Mouse (Mus musculus) lung, embryonic 16.5 days (tissue): Measurements from ENCODE around the gene Npcd. TPM values are rescaled to one million over a fixed set of nuclear protein-coding genes. Genes with fewer than 3 reads are reported as not detected.
A peak's percentile ranks its signal among the peaks of the same experiment; 100 is the strongest.

ENCODE experiments used
- ATAC-seq: fragments of 200-750 bp; cut with Nextera tagmentation; 2 replicates; pipeline ENCODE4 v1.8.0; 2017; ENCODE audit warnings: low read depth, mild to moderate bottlenecking, moderate library complexity
- H3K27ac ChIP-seq: fragments of 300-500 bp; sonication (generic); 2 replicates; pipeline ENCODE4 v1.5.1; 2014; ENCODE audit warnings: mild to moderate bottlenecking, control low read depth, low read length
- H3K27me3 ChIP-seq: fragments of 300-500 bp; sonication (generic); 2 replicates; pipeline ENCODE4 v1.6.1; 2014; ENCODE audit warnings: low read depth, low read length, mixed read lengths; ENCODE audit not compliant: control insufficient read depth, insufficient read depth
- H3K36me3 ChIP-seq: fragments of 300-500 bp; sonication (generic); 2 replicates; pipeline ENCODE4 v1.6.1; 2014; ENCODE audit warnings: low read length; ENCODE audit not compliant: control insufficient read depth, insufficient read depth
- H3K4me1 ChIP-seq: fragments of 300-500 bp; sonication (generic); replicated peaks from 2 replicates; pipeline ENCODE4 v1.6.1; 2014; ENCODE audit warnings: low read length, mixed read lengths; ENCODE audit not compliant: control insufficient read depth, insufficient read depth
- H3K4me2 ChIP-seq: fragments of 300-500 bp; sonication (generic); 2 replicates; pipeline ENCODE4 v1.6.1; 2014; ENCODE audit warnings: low read depth, low read length, control low read depth
- H3K4me3 ChIP-seq: fragments of 300-500 bp; sonication (generic); 2 replicates; pipeline ENCODE4 v1.5.1; 2014; ENCODE audit warnings: mild to moderate bottlenecking, low read length, control low read depth
- H3K9ac ChIP-seq: fragments of 300-500 bp; sonication (generic); 2 replicates; pipeline ENCODE4 v1.6.1; 2014; ENCODE audit warnings: low read length, control low read depth
- H3K9me3 ChIP-seq: fragments of 300-500 bp; sonication (generic); 2 replicates; pipeline ENCODE4 v1.6.1; 2016; ENCODE audit warnings: low read length; ENCODE audit not compliant: control insufficient read depth
- WGBS: fragments of 180-500 bp; shearing (Covaris S2); extraction: QIAGEN DNeasy Blood & Tissue Kit; methylation state at CpG from one replicate; pipeline ENCODE4 v1.1.7; 2014; 5-methylcytosine and 5-hydroxymethylcytosine counted together
- polyA plus RNA-seq: library from polyadenylated mRNA; unstranded; fragments of >200 nt; fragmentation: Nextera tagmentation; extraction: Ambion mirVana; gene quantifications from 2 replicates; pipeline ENCODE4 v1.2.1, GENCODE M21; 2015

Gene Npcd
- polyA plus RNA-seq, 1 experiment from 2014 or later: 0.60 TPM

- no peak for ATAC-seq
- H3K4me2 ChIP-seq: no peak overlapping the region
- no peaks in the 10 kb centered on the region; the same call in 1 of the 2 replicates for H3K27me3 ChIP-seq
- no peak overlapping the region for H3K9ac ChIP-seq
- H3K36me3 ChIP-seq: no peaks in the 10 kb centered on the region
- 48% methylated on average over 8 of the region's 8 CpGs for WGBS
- no peak overlapping the region for H3K4me3 ChIP-seq
- no peaks in the 10 kb centered on the region for H3K4me1 ChIP-seq
- no peak overlapping the region for H3K27ac ChIP-seq
- H3K9me3 ChIP-seq: no peaks in the 10 kb centered on the region
Observed at GRCm38 (mm10) chr15:79787815-79788214, 46.2 kb downstream of the Npcd start.

- Histone ChIP-seq H3K27ac (no peak overlapping the region), H3K4me1 (no peaks in the 10 kb centered on the region), H3K27me3 (no peaks in the 10 kb centered on the region), H3K4me3 (no peak overlapping the region), H3K36me3 (no peaks in the 10 kb centered on the region), H3K4me2 (no peak overlapping the region), H3K9me3 (no peaks in the 10 kb centered on the region), H3K9ac (no peak overlapping the region)
- no peak for ATAC-seq
- 30% methylated on average over 1 of the region's 1 CpGs for WGBS
Observed at GRCm38 (mm10) chr15:79785056-79785455, 49.0 kb downstream of the Npcd start.

DNA sequence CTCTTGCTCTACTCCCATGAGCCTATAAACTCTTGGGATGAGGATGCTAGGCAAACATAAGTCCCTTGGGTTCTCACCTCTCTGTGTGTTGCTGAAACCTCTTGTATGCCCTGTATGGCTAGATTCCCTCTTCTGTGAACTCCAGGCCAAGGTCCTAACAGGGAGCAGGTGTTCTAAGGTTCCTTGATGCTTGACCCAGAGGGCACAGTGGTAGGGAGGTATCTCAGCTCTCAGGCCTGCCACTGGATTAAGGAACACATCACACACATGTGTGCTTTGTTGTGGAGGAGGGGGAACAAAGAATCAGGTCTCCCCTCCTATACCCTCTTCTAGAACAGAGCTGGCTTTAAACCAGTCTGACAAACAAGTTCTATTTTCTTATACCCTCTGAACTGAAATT lies 56.3 kb downstream of the Npcd start, which contains the start of gene Dnal4:
Gene Dnal4, minus strand, starts transcription at position 101 of the 400 bp plus-strand sequence.
- ATAC-seq: no peak
- no peak within 1 kb of the TSS for H3K27ac ChIP-seq
- no peaks in the 10 kb centered on the region for H3K36me3 ChIP-seq

GRCm38 (mm10) chr15:79775662-79776061 lies 58.4 kb downstream of the Npcd start:
- H3K4me1 ChIP-seq: peaks cover 11% of the 10 kb centered on the region
- H3K4me3 ChIP-seq: no peak overlapping the region
- H3K36me3 ChIP-seq: no peaks in the 10 kb centered on the region
- H3K4me2 ChIP-seq: no peak overlapping the region
- no peaks in the 10 kb centered on the region for H3K9me3 ChIP-seq
- WGBS: 55% methylated on average over 7 of the region's 7 CpGs
- no peak overlapping the region for H3K9ac ChIP-seq
- H3K27ac ChIP-seq: no peak overlapping the region
- no peaks in the 10 kb centered on the region for H3K27me3 ChIP-seq
- ATAC-seq: no peak

More for the DNA sequence above, 56.3 kb downstream of the Npcd start, which contains the start of gene Dnal4:
- Histone ChIP-seq H3K27me3 (no peaks in the 10 kb centered on the region), H3K9me3 (no peaks in the 10 kb centered on the region), H3K4me3 (no peak within 1 kb of the TSS), H3K4me1 (peaks cover 11% of the 10 kb centered on the region), H3K4me2 (no peak within 1 kb of the TSS), H3K9ac (no peak within 1 kb of the TSS)

- Histone ChIP-seq H3K4me2 (peak overlapping the region; percentile 82), H3K27ac (peak overlapping the region; percentile 71), H3K4me3 (peak overlapping the region; percentile 88), H3K4me1 (peaks cover 14% of the 10 kb centered on the region), H3K36me3 (no peaks in the 10 kb centered on the region), H3K27me3 (no peaks in the 10 kb centered on the region), H3K9ac (peak overlapping the region; percentile 83), H3K9me3 (no peaks in the 10 kb centered on the region)
- under 1% methylated on average over 43 of the region's 50 CpGs for WGBS
- ATAC-seq: peak; percentile 99
Observed at GRCm38 (mm10) chr15:79774117-79775027, 59.7 kb downstream of the Npcd start.

- no peak overlapping the region for H3K27ac ChIP-seq
- H3K4me2 ChIP-seq: no peak overlapping the region
- no peak for ATAC-seq
- 66% methylated on average over 21 of the region's 21 CpGs for WGBS
- H3K9me3 ChIP-seq: no peaks in the 10 kb centered on the region
- no peak overlapping the region for H3K9ac ChIP-seq
- H3K36me3 ChIP-seq: no peaks in the 10 kb centered on the region
- no peak overlapping the region for H3K4me3 ChIP-seq
- H3K27me3 ChIP-seq: no peaks in the 10 kb centered on the region
- peaks cover 24% of the 10 kb centered on the region for H3K4me1 ChIP-seq
Observed at GRCm38 (mm10) chr15:79770629-79771240, 63.3 kb downstream of the Npcd start.

- no peak overlapping the region for H3K27ac ChIP-seq
- H3K9me3 ChIP-seq: no peaks in the 10 kb centered on the region
- H3K4me2 ChIP-seq: no peak overlapping the region
- no peak overlapping the region; the same call in 1 of the 2 replicates for H3K9ac ChIP-seq
- 55% methylated on average over 6 of the region's 6 CpGs for WGBS
- peaks cover under 1% of the 10 kb centered on the region; the same call in 1 of the 2 replicates for H3K36me3 ChIP-seq
- no peak overlapping the region for H3K4me3 ChIP-seq
- H3K4me1 ChIP-seq: peaks cover 16% of the 10 kb centered on the region
- no peaks in the 10 kb centered on the region for H3K27me3 ChIP-seq
- no peak for ATAC-seq
Observed at GRCm38 (mm10) chr15:79768302-79768701, 65.7 kb downstream of the Npcd start.

GRCm38 (mm10) chr15:79767327-79767961 lies 66.6 kb downstream of the Npcd start:
- no peak overlapping the region for H3K4me3 ChIP-seq
- H3K9me3 ChIP-seq: no peaks in the 10 kb centered on the region
- peaks cover 4% of the 10 kb centered on the region; the same call in 1 of the 2 replicates for H3K36me3 ChIP-seq
- WGBS: 73% methylated on average over 16 of the region's 16 CpGs
- H3K27me3 ChIP-seq: no peaks in the 10 kb centered on the region
- H3K4me2 ChIP-seq: no peak overlapping the region
- H3K9ac ChIP-seq: no peak overlapping the region
- no peak for ATAC-seq
- no peak overlapping the region for H3K27ac ChIP-seq
- H3K4me1 ChIP-seq: peaks cover 13% of the 10 kb centered on the region

DNA sequence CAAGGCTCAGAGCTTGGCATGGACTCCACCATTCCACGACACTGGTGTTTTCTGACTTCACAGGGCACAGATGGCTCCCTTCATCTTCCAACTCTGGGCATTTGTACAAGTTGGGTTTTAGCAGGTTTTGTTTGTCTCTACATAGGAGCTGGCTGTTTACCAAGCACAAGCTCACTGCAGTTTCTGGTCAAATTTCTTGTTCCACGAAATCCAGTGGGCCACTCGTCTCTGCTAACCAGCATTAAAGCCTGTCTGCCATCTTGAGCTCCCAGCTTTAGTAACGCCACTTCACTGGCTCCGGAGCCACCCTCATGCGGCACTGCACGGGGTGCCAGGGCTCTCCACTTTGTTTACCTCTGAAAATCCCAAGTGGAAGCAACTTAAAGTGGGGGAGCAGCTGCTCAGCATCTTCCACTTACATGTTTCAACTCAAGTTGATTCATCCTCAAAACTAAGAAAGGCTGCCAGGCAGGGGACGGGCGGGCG lies 67.4 kb downstream of the Npcd start:
- 60% methylated on average over 10 of the region's 10 CpGs for WGBS
- no peak for ATAC-seq
- H3K27ac ChIP-seq: no peak overlapping the region

More for the DNA sequence above, 67.4 kb downstream of the Npcd start:
- Histone ChIP-seq H3K27me3 (no peaks in the 10 kb centered on the region), H3K4me2 (no peak overlapping the region), H3K9ac (no peak overlapping the region), H3K4me3 (no peak overlapping the region), H3K4me1 (peaks cover 13% of the 10 kb centered on the region), H3K36me3 (peaks cover 8% of the 10 kb centered on the region; the same call in 1 of the 2 replicates), H3K9me3 (no peaks in the 10 kb centered on the region)
